Mouse (Mus musculus): ENCODE data around the gene Itpr2.
"Not testable (repeated sequence)": the region's sequence is repeated elsewhere in the genome, so short reads cannot be mapped to it uniquely, and the experiment has no call there.

Gene Itpr2

GRCm38 (mm10) chr6:146470378-146470777 is 31.6 kb downstream of the Itpr2 start:
- no peak for DNase-seq (ENCODE audit: extremely low spot score)

GRCm38 (mm10) chr6:146469936-146470335 is 32.1 kb downstream of the Itpr2 start:
- DNase-seq (ENCODE audit: extremely low spot score), result no peak

- DNase-seq (ENCODE audit: extremely low spot score), result peak; percentile 66
These were observed 33.7 kb downstream of the Itpr2 start for GRCm38 (mm10) chr6:146468361-146468760.

GRCm38 (mm10) chr6:146464645-146465042 is 37.4 kb downstream of the Itpr2 start:
- DNase-seq (ENCODE audit: extremely low spot score), result not testable (repeated sequence)

GRCm38 (mm10) chr6:146464014-146464644 is 37.9 kb downstream of the Itpr2 start:
- no peak for DNase-seq (ENCODE audit: extremely low spot score)

GRCm38 (mm10) chr6:146460936-146461335 is 41.1 kb downstream of the Itpr2 start:
- no peak for DNase-seq (ENCODE audit: extremely low spot score)

- DNase-seq (ENCODE audit: extremely low spot score), result no peak
These were observed 43.6 kb downstream of the Itpr2 start for GRCm38 (mm10) chr6:146458436-146458835.

GRCm38 (mm10) chr6:146456741-146457140 is 45.3 kb downstream of the Itpr2 start:
- no peak for DNase-seq (ENCODE audit: extremely low spot score)

GRCm38 (mm10) chr6:146454520-146455511 is 47.2 kb downstream of the Itpr2 start:
- no peak for DNase-seq (ENCODE audit: extremely low spot score)

- no peak for DNase-seq (ENCODE audit: extremely low spot score)
These were observed 49.5 kb downstream of the Itpr2 start for GRCm38 (mm10) chr6:146452474-146452873.

- no peak for DNase-seq (ENCODE audit: extremely low spot score)
These were observed 55.9 kb downstream of the Itpr2 start for GRCm38 (mm10) chr6:146446032-146446704.

- DNase-seq (ENCODE audit: extremely low spot score), result no peak
These were observed 62.2 kb downstream of the Itpr2 start for GRCm38 (mm10) chr6:146439826-146440225.

GRCm38 (mm10) chr6:146439071-146439818 is 62.8 kb downstream of the Itpr2 start:
- DNase-seq (ENCODE audit: extremely low spot score), result no peak

GRCm38 (mm10) chr6:146438057-146438456 is 64.0 kb downstream of the Itpr2 start:
- DNase-seq (ENCODE audit: extremely low spot score), result no peak

- peak; percentile 14 for DNase-seq (ENCODE audit: extremely low spot score)
These were observed 65.0 kb downstream of the Itpr2 start for GRCm38 (mm10) chr6:146436916-146437496.

- no peak for DNase-seq (ENCODE audit: extremely low spot score)
These were observed 67.8 kb downstream of the Itpr2 start for GRCm38 (mm10) chr6:146434217-146434616.

GRCm38 (mm10) chr6:146432218-146432865 is 69.7 kb downstream of the Itpr2 start:
- no peak for DNase-seq (ENCODE audit: extremely low spot score)

GRCm38 (mm10) chr6:146431777-146432176 is 70.2 kb downstream of the Itpr2 start:
- DNase-seq (ENCODE audit: extremely low spot score), result no peak

GRCm38 (mm10) chr6:146429694-146430380 is 72.2 kb downstream of the Itpr2 start:
- peak; percentile 32 for DNase-seq (ENCODE audit: extremely low spot score)

GRCm38 (mm10) chr6:146424778-146425177 is 77.2 kb downstream of the Itpr2 start:
- DNase-seq (ENCODE audit: extremely low spot score), result no peak

Data from embryo, embryonic 9.5 days (tissue).